ENCODE assay signal across 21 mouse cellular contexts in the genomic region with DNA sequence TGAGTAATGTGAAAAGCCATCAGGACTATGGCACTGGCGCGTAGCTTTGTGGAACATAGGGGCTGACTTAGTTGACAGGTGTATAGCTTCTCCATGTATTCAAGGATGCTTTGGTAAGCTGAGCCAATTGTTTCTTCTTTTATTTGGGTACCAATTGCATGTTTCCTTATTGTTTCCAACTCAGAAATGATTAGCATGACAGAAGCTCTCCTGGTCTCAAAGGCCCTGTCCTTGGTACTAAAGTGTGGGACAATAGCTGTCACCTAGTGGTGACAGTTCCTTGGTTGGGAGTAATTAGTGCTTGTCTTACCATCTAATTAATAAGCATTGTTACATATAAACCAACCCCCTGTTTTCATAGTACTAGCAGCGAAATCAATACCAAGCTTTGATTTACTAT.
DNase-seq lines count a peak whose midpoint lies in the region; ATAC-seq and TF ChIP-seq lines count a peak whose summit lies in the region.
"Had no signal": no experiment of that assay in that cellular context is flagged by ENCODE, and none has a peak within 500 bp of the region (broad histone marks: within the 10 kb centered on the region; RNA-seq: fewer than 3 reads in every experiment).

No protein-coding gene starts in this region.

- H3K4me1 ChIP-seq in forebrain, embryonic 12.5 days, result peaks cover 29% of the 10 kb centered on the region
- 0 out of 2 replicates have a peak, but pooled peaks cover 4% of the 10 kb centered on the region for H3K4me1 ChIP-seq in forebrain, postnatal 0 days (ENCODE audit: insufficient read depth)
- peaks cover 11% of the 10 kb centered on the region; the same call in 1 of the 2 replicates for H3K4me1 ChIP-seq in hindbrain, embryonic 11.5 days (replicated peaks; ENCODE audit: control insufficient read depth, insufficient read depth, low read length)
- peaks cover 4% of the 10 kb centered on the region for H3K4me1 ChIP-seq in hindbrain, embryonic 16.5 days (ENCODE audit: control insufficient read depth, insufficient read depth, low read depth, low read length)
- H3K4me1 ChIP-seq in midbrain, embryonic 13.5 days (replicated peaks), result peaks cover 36% of the 10 kb centered on the region
- peaks cover 43% of the 10 kb centered on the region for H3K4me1 ChIP-seq in midbrain, embryonic 10.5 days
- H3K4me1 ChIP-seq: embryonic facial prominence, embryonic 13.5 days; heart, embryonic 15.5 days had no signal

- H3K27ac ChIP-seq in forebrain, embryonic 12.5 days, result no peak overlapping the region
- no peak overlapping the region for H3K27ac ChIP-seq in forebrain, postnatal 0 days (ENCODE audit: low read depth, low read length)
- no peak overlapping the region for H3K27ac ChIP-seq in hindbrain, embryonic 11.5 days (ENCODE audit: low read depth, low read length)
- no peak overlapping the region for H3K27ac ChIP-seq in hindbrain, embryonic 16.5 days (ENCODE audit: low read depth, low read length)
- no peak overlapping the region for H3K27ac ChIP-seq in midbrain, embryonic 13.5 days
- no peak overlapping the region for H3K27ac ChIP-seq in midbrain, embryonic 10.5 days (replicated peaks)
- H3K27ac ChIP-seq: embryonic facial prominence, embryonic 13.5 days; heart, adult 2 months; heart, embryonic 15.5 days had no signal

- H3K4me3 ChIP-seq in forebrain, embryonic 12.5 days (replicated peaks), result no peak overlapping the region
- no peak overlapping the region for H3K4me3 ChIP-seq in forebrain, postnatal 0 days (ENCODE audit: low read depth, low read length)
- no peak overlapping the region for H3K4me3 ChIP-seq in hindbrain, embryonic 11.5 days (ENCODE audit: low read depth, low read length)
- H3K4me3 ChIP-seq in hindbrain, embryonic 16.5 days (ENCODE audit: low read length), result no peak overlapping the region
- H3K4me3 ChIP-seq in midbrain, embryonic 13.5 days (replicated peaks), result no peak overlapping the region
- no peak overlapping the region for H3K4me3 ChIP-seq in midbrain, embryonic 10.5 days
- H3K4me3 ChIP-seq: embryonic facial prominence, embryonic 13.5 days; heart, adult 2 months; heart, embryonic 15.5 days had no signal

- no peak overlapping the region for H3K9ac ChIP-seq in forebrain, embryonic 12.5 days
- H3K9ac ChIP-seq in forebrain, postnatal 0 days, result no peak overlapping the region
- H3K9ac ChIP-seq in hindbrain, embryonic 11.5 days (ENCODE audit: low read depth, low read length), result no peak overlapping the region
- no peak overlapping the region for H3K9ac ChIP-seq in hindbrain, embryonic 16.5 days (ENCODE audit: low read depth, low read length)
- no peak overlapping the region for H3K9ac ChIP-seq in midbrain, embryonic 13.5 days (replicated peaks)
- H3K9ac ChIP-seq: embryonic facial prominence, embryonic 13.5 days; heart, embryonic 15.5 days had no signal

- H3K27me3 ChIP-seq in forebrain, embryonic 12.5 days, result no peaks in the 10 kb centered on the region
- H3K27me3 ChIP-seq in forebrain, postnatal 0 days (ENCODE audit: insufficient read depth, low read length), result no peaks in the 10 kb centered on the region
- H3K27me3 ChIP-seq in hindbrain, embryonic 11.5 days (ENCODE audit: control insufficient read depth, insufficient read depth, low read length), result no peaks in the 10 kb centered on the region
- H3K27me3 ChIP-seq in hindbrain, embryonic 16.5 days (replicated peaks; ENCODE audit: control insufficient read depth, insufficient read depth, low read length), result no peaks in the 10 kb centered on the region
- H3K27me3 ChIP-seq in midbrain, embryonic 13.5 days, result no peaks in the 10 kb centered on the region
- H3K27me3 ChIP-seq in midbrain, embryonic 10.5 days (ENCODE audit: low read depth, poor library complexity, severe bottlenecking), result no peaks in the 10 kb centered on the region
- H3K27me3 ChIP-seq: embryonic facial prominence, embryonic 13.5 days; heart, embryonic 15.5 days had no signal

- H3K4me2 ChIP-seq in forebrain, embryonic 12.5 days, result peak overlapping the region; percentile 4; the same call in 1 of the 2 replicates
- H3K4me2 ChIP-seq in forebrain, postnatal 0 days (ENCODE audit: low read depth), result no peak overlapping the region
- H3K4me2 ChIP-seq in hindbrain, embryonic 11.5 days (replicated peaks; ENCODE audit: low read depth, low read length), result no peak overlapping the region
- H3K4me2 ChIP-seq in hindbrain, embryonic 16.5 days (ENCODE audit: low read length), result no peak overlapping the region
- H3K4me2 ChIP-seq in midbrain, embryonic 13.5 days (replicated peaks), result 0 out of 2 replicates have a peak overlapping the region, but pooled peaks have one; percentile 0
- H3K4me2 ChIP-seq: embryonic facial prominence, embryonic 13.5 days; heart, embryonic 11.5 days; heart, embryonic 15.5 days had no signal

- 27% methylated on average over 3 of the region's 3 CpGs for WGBS in forebrain, embryonic 12.5 days
- 26% methylated on average over 3 of the region's 3 CpGs for WGBS in forebrain, postnatal 0 days
- 31% methylated on average over 3 of the region's 3 CpGs for WGBS in hindbrain, embryonic 11.5 days
- WGBS in hindbrain, embryonic 16.5 days, result 22% methylated on average over 3 of the region's 3 CpGs
- WGBS in midbrain, embryonic 13.5 days, result 50% methylated on average over 3 of the region's 3 CpGs
- 41% methylated on average over 3 of the region's 3 CpGs for whole genome bisulfite sequencing in midbrain, embryonic 10.5 days

- no peaks in the 10 kb centered on the region for H3K36me3 ChIP-seq in forebrain, embryonic 12.5 days (replicated peaks)
- H3K36me3 ChIP-seq in forebrain, postnatal 0 days (ENCODE audit: insufficient read depth), result no peaks in the 10 kb centered on the region
- H3K36me3 ChIP-seq in hindbrain, embryonic 11.5 days (ENCODE audit: control insufficient read depth, insufficient read depth, low read length), result no peaks in the 10 kb centered on the region
- no peaks in the 10 kb centered on the region for H3K36me3 ChIP-seq in hindbrain, embryonic 16.5 days (ENCODE audit: control insufficient read depth, insufficient read depth, low read length)
- no peaks in the 10 kb centered on the region for H3K36me3 ChIP-seq in midbrain, embryonic 13.5 days
- H3K36me3 ChIP-seq in midbrain, embryonic 10.5 days, result no peaks in the 10 kb centered on the region
- H3K36me3 ChIP-seq: embryonic facial prominence, embryonic 13.5 days; heart, embryonic 15.5 days had no signal

- no peak for TF ChIP-seq CTCF in forebrain, postnatal 0 days (IDR thresholded peaks at IDR 0.05; ENCODE audit: low read depth)

- DNase-seq in forebrain, postnatal 0 days, result no peak
- DNase-seq in hindbrain, embryonic 11.5 days (ENCODE audit: low spot score), result no peak
- no peak for DNase-seq in midbrain, embryonic 10.5 days (ENCODE audit: low spot score)
- peak; percentile 65 for DNase-seq in ZHBTc4 (ENCODE audit: low read depth, low spot score)
- DNase-seq: adrenal gland, adult 2 months; adrenal gland, postnatal 25 days; B cell, adult 2 months; cerebellum, adult 18-20 months; cerebellum, adult 9-11 months; cerebellum, postnatal 36 days; gastrocnemius, postnatal 14 days; heart, adult 2 months; heart, postnatal 14 days had no signal

- H3K9me3 ChIP-seq in forebrain, embryonic 12.5 days, result no peaks in the 10 kb centered on the region
- no peaks in the 10 kb centered on the region for H3K9me3 ChIP-seq in forebrain, postnatal 0 days (ENCODE audit: low read length)
- no peaks in the 10 kb centered on the region for H3K9me3 ChIP-seq in hindbrain, embryonic 11.5 days (ENCODE audit: control insufficient read depth, low read length)
- H3K9me3 ChIP-seq in hindbrain, embryonic 16.5 days (ENCODE audit: control insufficient read depth, low read length), result no peaks in the 10 kb centered on the region
- H3K9me3 ChIP-seq in midbrain, embryonic 13.5 days, result no peaks in the 10 kb centered on the region
- H3K9me3 ChIP-seq in midbrain, embryonic 10.5 days (replicated peaks), result no peaks in the 10 kb centered on the region
- H3K9me3 ChIP-seq: embryonic facial prominence, embryonic 13.5 days; heart, embryonic 15.5 days had no signal

- no peak for ATAC-seq in forebrain, embryonic 12.5 days (ENCODE audit: low FRiP score)
- no peak for ATAC-seq in forebrain, postnatal 0 days
- ATAC-seq in hindbrain, embryonic 11.5 days (ENCODE audit: low FRiP score), result 0 out of 2 replicates have a peak, but pooled peaks have one; percentile 38
- ATAC-seq in hindbrain, embryonic 16.5 days, result no peak
- no peak for ATAC-seq in midbrain, embryonic 13.5 days
- ATAC-seq: CD4-positive, CD25-positive, alpha-beta regulatory T cell, adult 4 months; intestine, embryonic 16.5 days had no signal

Comparison
In these comparisons a context has a peak if more than half of its experiments do, and no peak if none do; other contexts are left out.
1. H3K4me2 ChIP-seq: peak in forebrain, embryonic 12.5 days (single experiment) and midbrain, embryonic 13.5 days (single experiment); none in forebrain, postnatal 0 days (single experiment), hindbrain, embryonic 11.5 days (single experiment) and hindbrain, embryonic 16.5 days (single experiment).